Mouse (Mus musculus): ENCODE results near the gene Gal3st4. TPM values are rescaled to one million over a fixed set of nuclear protein-coding genes. Genes with fewer than 3 reads are reported as not detected.

The Gal3st4 gene
- polyA plus RNA-seq, 1 experiment from 2014 or later = 3.3 TPM

GRCm38 (mm10) chr5:138275216-138276050, 2.8 kb upstream of the Gal3st4 start:
- peaks cover 25% of the 10 kb centered on the region for H3K27me3 ChIP-seq
- H3K4me3 ChIP-seq (replicated peaks) = peak overlapping the region; percentile 40
- 6% methylated on average over 41 of the region's 41 CpGs for WGBS
- H3K4me2 ChIP-seq = peak overlapping the region; percentile 66
- 0 out of 2 replicates have a peak overlapping the region, but pooled peaks have one; percentile 31 for H3K27ac ChIP-seq
- H3K9me3 ChIP-seq = no peaks in the 10 kb centered on the region
- ATAC-seq (ENCODE audit: low FRiP score) = no peak
- peaks cover 68% of the 10 kb centered on the region for H3K4me1 ChIP-seq
- peak overlapping the region; percentile 62 for H3K9ac ChIP-seq
- peaks cover 37% of the 10 kb centered on the region for H3K36me3 ChIP-seq (replicated peaks)

DNA sequence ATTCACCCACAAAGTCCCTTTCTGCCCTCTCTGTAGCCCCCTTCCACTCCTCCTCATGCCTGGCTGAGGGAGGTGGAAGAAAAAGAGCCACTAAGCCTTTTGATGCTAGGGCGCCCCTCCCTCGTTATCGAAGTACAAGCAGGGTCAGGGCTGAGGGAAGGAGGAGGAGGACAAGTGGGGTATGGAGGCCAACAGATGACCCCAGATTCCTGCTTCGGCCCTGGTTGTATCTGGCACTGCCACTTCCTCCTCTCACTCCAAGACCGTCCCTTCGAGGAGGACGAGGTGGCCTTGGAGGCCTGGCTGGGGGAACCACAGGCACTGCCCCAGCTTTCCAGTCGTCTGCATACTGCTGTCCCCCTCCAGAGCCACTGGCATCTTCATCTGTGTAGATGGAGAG, 1.5 kb upstream of the Gal3st4 start:
- H3K9ac ChIP-seq = no peak overlapping the region
- 60% methylated on average over 8 of the region's 8 CpGs for WGBS
- peaks cover 37% of the 10 kb centered on the region for H3K36me3 ChIP-seq (replicated peaks)
- H3K27ac ChIP-seq = no peak overlapping the region
- peaks cover 68% of the 10 kb centered on the region for H3K4me1 ChIP-seq
- H3K4me3 ChIP-seq (replicated peaks) = no peak overlapping the region
- no peak for ATAC-seq (ENCODE audit: low FRiP score)
- H3K4me2 ChIP-seq = no peak overlapping the region
- H3K27me3 ChIP-seq = peaks cover 26% of the 10 kb centered on the region
- no peaks in the 10 kb centered on the region for H3K9me3 ChIP-seq

DNA sequence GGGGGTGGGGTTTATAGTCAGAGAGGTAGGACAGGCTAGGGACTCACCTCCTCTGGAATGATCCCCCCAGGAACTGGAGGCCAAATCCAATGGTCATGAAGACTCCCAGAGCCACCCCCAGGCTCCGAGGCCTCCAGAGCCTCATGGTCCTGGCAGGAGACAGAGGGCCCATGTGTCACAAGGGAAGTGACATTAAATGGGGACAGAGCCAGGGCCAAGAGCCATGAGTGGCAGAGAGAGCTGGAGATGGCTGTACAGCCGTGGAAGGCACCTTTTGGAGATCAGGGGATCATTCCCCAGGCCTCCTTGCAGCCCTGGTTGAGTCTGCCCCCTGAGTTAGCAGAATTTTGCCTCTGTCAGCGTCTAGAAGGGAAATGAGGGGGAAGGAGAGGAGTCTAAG, 1.4 kb downstream of the Gal3st4 start:
- H3K36me3 ChIP-seq (replicated peaks) = peaks cover 18% of the 10 kb centered on the region; the same call in 1 of the 2 replicates
- no peak overlapping the region for H3K4me3 ChIP-seq (replicated peaks)
- H3K4me1 ChIP-seq = peaks cover 39% of the 10 kb centered on the region
- 48% methylated on average over 3 of the region's 3 CpGs for WGBS
- H3K27me3 ChIP-seq = peaks cover 26% of the 10 kb centered on the region
- H3K27ac ChIP-seq = no peak overlapping the region
- H3K9ac ChIP-seq = no peak overlapping the region
- no peak for ATAC-seq (ENCODE audit: low FRiP score)
- no peaks in the 10 kb centered on the region for H3K9me3 ChIP-seq
- H3K4me2 ChIP-seq = no peak overlapping the region

GRCm38 (mm10) chr5:138268980-138269379, 3.7 kb downstream of the Gal3st4 start:
- no peak overlapping the region for H3K27ac ChIP-seq
- H3K27me3 ChIP-seq = peaks cover 22% of the 10 kb centered on the region
- no peak for ATAC-seq (ENCODE audit: low FRiP score)
- 84% methylated on average over 4 of the region's 4 CpGs for WGBS
- H3K4me3 ChIP-seq (replicated peaks) = no peak overlapping the region
- H3K9me3 ChIP-seq = no peaks in the 10 kb centered on the region
- no peak overlapping the region for H3K9ac ChIP-seq
- H3K36me3 ChIP-seq (replicated peaks) = peaks cover 8% of the 10 kb centered on the region
- peaks cover 27% of the 10 kb centered on the region for H3K4me1 ChIP-seq
- H3K4me2 ChIP-seq = no peak overlapping the region

DNA sequence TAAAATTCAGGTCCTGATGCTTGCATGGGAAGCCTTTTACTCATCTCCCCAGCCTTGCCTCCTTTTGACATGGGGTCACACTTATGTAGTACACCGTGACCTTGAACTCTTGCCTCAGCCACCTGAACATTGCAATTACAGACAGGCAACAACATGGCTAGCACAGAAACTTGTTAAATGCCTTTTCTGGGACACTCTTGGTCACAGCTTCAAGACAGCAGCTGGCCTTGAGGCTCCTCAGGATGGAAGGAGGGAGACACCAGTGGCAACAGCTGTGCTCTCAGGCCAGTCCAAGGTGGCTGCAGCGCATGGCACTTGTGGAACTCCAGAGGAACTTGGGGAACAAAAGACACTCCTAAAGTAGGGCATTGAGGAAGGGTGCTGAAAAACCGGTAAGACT, 5.5 kb downstream of the Gal3st4 start:
- Histone ChIP-seq H3K4me2 (no peak overlapping the region), H3K9me3 (no peaks in the 10 kb centered on the region), H3K4me3 (replicated peaks) (no peak overlapping the region), H3K4me1 (peaks cover 29% of the 10 kb centered on the region), H3K27me3 (peaks cover 17% of the 10 kb centered on the region; the same call in 1 of the 2 replicates), H3K27ac (no peak overlapping the region), H3K9ac (no peak overlapping the region), H3K36me3 (replicated peaks) (peaks cover 9% of the 10 kb centered on the region)
- 87% methylated on average over 3 of the region's 3 CpGs for WGBS
- no peak for ATAC-seq (ENCODE audit: low FRiP score)

DNA sequence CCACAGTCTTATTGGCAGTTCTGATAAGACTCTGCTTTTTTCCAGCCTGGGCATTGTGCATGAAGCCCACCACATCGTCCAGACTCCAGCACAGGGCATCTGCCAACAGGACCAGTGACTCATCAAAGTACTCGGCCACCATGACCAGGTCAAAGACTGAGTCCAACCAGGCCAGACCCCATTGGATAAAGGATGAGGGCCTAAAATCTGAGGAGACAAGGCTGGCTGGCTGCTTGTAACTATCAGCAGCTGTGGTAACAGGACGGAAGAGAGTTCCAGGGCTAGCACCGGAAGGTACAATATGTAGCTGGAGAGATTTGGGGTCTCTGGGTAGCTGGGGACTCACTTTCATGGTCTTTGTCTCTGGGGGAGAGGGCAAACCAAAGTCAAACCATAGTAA, 6.9 kb downstream of the Gal3st4 start:
- Histone ChIP-seq H3K9me3 (no peaks in the 10 kb centered on the region), H3K36me3 (replicated peaks) (peaks cover 23% of the 10 kb centered on the region), H3K4me1 (peaks cover 27% of the 10 kb centered on the region), H3K9ac (no peak overlapping the region), H3K27me3 (peaks cover 4% of the 10 kb centered on the region; the same call in 1 of the 2 replicates), H3K27ac (no peak overlapping the region), H3K4me3 (replicated peaks) (no peak overlapping the region), H3K4me2 (no peak overlapping the region)
- 90% methylated on average over 4 of the region's 4 CpGs for WGBS
- ATAC-seq (ENCODE audit: low FRiP score) = no peak

DNA sequence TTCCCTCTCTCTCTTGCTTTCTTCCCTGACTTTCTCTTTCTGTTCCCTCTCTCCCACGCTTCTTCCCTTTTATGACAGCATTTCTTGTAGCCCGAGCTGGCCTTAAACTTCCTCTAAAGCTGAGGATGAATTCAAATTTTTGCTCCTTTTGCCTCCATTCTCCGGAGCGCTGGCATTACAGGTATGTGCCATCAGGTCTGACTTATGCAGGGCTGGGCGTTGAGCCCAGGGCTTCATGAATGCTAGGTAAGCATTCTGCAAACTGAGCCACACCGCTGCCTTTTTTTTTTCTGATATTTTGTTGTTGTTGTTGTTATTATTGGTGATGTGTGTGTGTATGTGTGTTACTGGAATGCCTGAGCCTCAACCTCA, 8.4 kb downstream of the Gal3st4 start:
- Histone ChIP-seq H3K4me2 (peak overlapping the region; percentile 99), H3K36me3 (replicated peaks) (peaks cover 39% of the 10 kb centered on the region), H3K9ac (peak overlapping the region; percentile 96), H3K27ac (peak overlapping the region; percentile 77), H3K9me3 (no peaks in the 10 kb centered on the region), H3K4me3 (replicated peaks) (peak overlapping the region; percentile 94), H3K27me3 (no peaks in the 10 kb centered on the region), H3K4me1 (peaks cover 27% of the 10 kb centered on the region)
- 17% methylated on average over 6 of the region's 6 CpGs for WGBS
- no peak for ATAC-seq (ENCODE audit: low FRiP score)

DNA sequence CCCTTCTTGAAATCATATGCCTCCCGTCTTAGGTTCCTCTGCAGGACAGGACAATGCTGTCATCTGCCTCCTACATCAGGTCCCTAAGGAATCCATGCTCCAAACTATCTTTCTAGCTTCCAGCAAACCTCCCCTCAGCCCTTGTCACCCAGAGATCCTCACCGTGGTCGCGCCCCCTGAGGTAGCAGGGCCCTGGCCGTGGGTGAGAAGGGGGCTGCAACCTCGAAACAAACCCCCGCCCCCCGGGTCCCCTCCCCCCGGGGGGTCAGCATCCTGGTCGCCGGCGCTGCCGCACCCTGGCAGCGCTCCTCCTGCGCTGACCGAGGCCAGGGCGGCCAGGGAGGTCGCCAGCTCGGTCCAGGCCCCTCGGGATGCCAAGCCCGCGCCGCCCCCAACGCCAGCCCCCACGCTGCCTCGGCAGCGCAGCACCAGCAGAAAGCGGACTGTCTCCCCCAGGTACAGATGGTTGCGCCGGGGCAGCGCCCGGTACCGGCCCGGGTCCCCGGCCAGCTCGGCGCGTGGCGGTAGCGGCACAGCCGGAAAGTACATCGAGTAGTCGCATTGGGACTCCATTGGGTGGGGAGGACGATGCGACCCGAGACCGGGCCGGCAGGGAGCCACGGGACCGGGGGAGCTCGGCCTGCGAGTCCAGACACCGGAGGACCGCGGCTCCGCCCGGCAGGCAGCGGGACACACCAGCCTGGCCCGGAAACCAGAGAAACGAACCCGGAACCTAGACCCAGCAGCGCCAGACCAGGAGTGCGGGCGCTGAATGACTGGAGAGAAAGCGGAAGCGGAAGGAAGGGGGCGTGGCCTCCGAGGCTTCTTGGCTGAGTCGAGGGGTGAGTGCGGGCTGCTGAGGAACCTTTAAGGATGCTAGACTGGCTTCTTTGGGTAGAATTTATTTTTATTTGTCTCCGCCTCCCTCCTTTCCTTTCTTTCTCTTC, 9.1 kb downstream of the Gal3st4 start, which contains the start of gene BC037034:
Gene BC037034 (minus strand): TSS at position 774 of the 947 bp plus-strand sequence.
- Histone ChIP-seq H3K9me3 (no peaks in the 10 kb centered on the region), H3K4me2 (peak within 1 kb of the TSS; percentile 99), H3K4me1 (peaks cover 27% of the 10 kb centered on the region), H3K9ac (peak within 1 kb of the TSS; percentile 96), H3K27me3 (no peaks in the 10 kb centered on the region), H3K36me3 (replicated peaks) (peaks cover 44% of the 10 kb centered on the region), H3K27ac (peak within 1 kb of the TSS; percentile 77), H3K4me3 (replicated peaks) (peak within 1 kb of the TSS; percentile 94)
- WGBS = under 1% methylated on average over 68 of the region's 71 CpGs
- peak; percentile 89 for ATAC-seq (ENCODE audit: low FRiP score)

GRCm38 (mm10) chr5:138262582-138263240, 9.9 kb downstream of the Gal3st4 start:
- no peak overlapping the region for H3K27ac ChIP-seq
- H3K9me3 ChIP-seq = no peaks in the 10 kb centered on the region
- H3K36me3 ChIP-seq (replicated peaks) = peaks cover 51% of the 10 kb centered on the region
- H3K4me1 ChIP-seq = peaks cover 27% of the 10 kb centered on the region
- H3K27me3 ChIP-seq = no peaks in the 10 kb centered on the region
- H3K4me3 ChIP-seq (replicated peaks) = peak overlapping the region; percentile 94
- H3K4me2 ChIP-seq = peak overlapping the region; percentile 99
- peak overlapping the region; percentile 96 for H3K9ac ChIP-seq
- WGBS = 68% methylated on average over 18 of the region's 18 CpGs
- no peak for ATAC-seq (ENCODE audit: low FRiP score)

- 77% methylated on average over 4 of the region's 4 CpGs for WGBS
- Histone ChIP-seq H3K4me3 (replicated peaks) (0 out of 2 replicates have a peak overlapping the region, but pooled peaks have one; percentile 94), H3K4me1 (peaks cover 27% of the 10 kb centered on the region), H3K9ac (no peak overlapping the region), H3K4me2 (peak overlapping the region; percentile 99; the same call in 1 of the 2 replicates), H3K36me3 (replicated peaks) (peaks cover 52% of the 10 kb centered on the region), H3K9me3 (no peaks in the 10 kb centered on the region), H3K27me3 (no peaks in the 10 kb centered on the region), H3K27ac (no peak overlapping the region)
- ATAC-seq (ENCODE audit: low FRiP score) = no peak
Measured at GRCm38 (mm10) chr5:138262001-138262400, 10.6 kb downstream of the Gal3st4 start.

GRCm38 (mm10) chr5:138260834-138261233, 11.8 kb downstream of the Gal3st4 start:
- Histone ChIP-seq H3K9me3 (no peaks in the 10 kb centered on the region), H3K4me3 (replicated peaks) (no peak overlapping the region), H3K27me3 (no peaks in the 10 kb centered on the region), H3K27ac (no peak overlapping the region), H3K9ac (no peak overlapping the region), H3K4me1 (peaks cover 35% of the 10 kb centered on the region), H3K36me3 (replicated peaks) (peaks cover 47% of the 10 kb centered on the region), H3K4me2 (no peak overlapping the region)
- no peak for ATAC-seq (ENCODE audit: low FRiP score)
- WGBS = 91% methylated on average over 11 of the region's 11 CpGs

DNA sequence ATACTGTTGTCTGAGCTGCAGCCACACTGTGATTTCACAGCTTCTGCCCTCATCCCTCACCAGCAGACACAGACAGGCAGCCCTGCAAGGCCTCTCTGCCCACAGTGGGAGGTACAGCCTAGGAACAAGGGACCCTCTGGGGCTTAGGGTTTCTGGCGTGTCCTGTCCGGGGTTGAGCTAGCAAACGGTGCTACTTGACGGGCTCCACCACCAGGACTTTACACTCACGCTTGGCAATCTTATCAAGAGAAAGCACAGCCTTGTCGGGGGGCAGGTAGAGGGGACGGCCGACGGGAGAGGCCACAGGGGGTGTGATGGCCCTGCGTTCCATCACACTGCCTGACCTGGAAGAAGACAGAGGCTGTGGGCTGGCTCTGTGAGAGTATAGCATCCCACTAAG, 12.6 kb downstream of the Gal3st4 start:
- no peak for ATAC-seq (ENCODE audit: low FRiP score)
- H3K9me3 ChIP-seq = no peaks in the 10 kb centered on the region

More for the DNA sequence above, 12.6 kb downstream of the Gal3st4 start:
- no peak overlapping the region for H3K27ac ChIP-seq
- peaks cover 45% of the 10 kb centered on the region for H3K36me3 ChIP-seq (replicated peaks)
- no peak overlapping the region for H3K4me2 ChIP-seq
- 86% methylated on average over 10 of the region's 10 CpGs for WGBS
- H3K27me3 ChIP-seq = no peaks in the 10 kb centered on the region
- H3K4me3 ChIP-seq (replicated peaks) = no peak overlapping the region
- peaks cover 36% of the 10 kb centered on the region for H3K4me1 ChIP-seq
- no peak overlapping the region for H3K9ac ChIP-seq

Data from forebrain, embryonic 12.5 days (tissue).